Mouse (Mus musculus): Measurements from ENCODE around the gene Pole4.
"Not testable (repeated sequence)": the region's sequence is repeated elsewhere in the genome, so short reads cannot be mapped to it uniquely, and the experiment has no call there.

The Pole4 gene

GRCm38 (mm10) chr6:82714841-82715240 is 9.7 kb upstream of the Pole4 start:
- no peak for DNase-seq

DNA sequence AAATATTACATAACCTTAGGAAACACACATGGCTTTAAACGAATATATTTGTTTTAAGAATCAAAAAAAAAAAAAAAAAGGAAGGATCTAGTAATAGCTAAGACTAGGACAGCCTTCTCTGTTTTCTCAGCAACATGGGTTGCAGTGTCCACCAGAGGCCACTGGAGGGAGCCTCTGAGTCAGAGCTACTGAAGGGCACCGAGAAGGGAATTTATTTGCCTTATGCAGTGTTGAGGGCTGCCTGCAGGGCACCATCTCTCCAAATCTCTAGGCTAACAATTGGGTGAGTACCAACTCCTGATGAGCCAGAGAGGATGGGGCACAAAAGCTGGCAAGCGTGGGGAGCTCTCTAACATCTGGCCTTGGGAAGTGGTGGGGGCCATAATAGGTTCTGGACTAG is 9.1 kb upstream of the Pole4 start:
- DNase-seq = peak; percentile 39

DNA sequence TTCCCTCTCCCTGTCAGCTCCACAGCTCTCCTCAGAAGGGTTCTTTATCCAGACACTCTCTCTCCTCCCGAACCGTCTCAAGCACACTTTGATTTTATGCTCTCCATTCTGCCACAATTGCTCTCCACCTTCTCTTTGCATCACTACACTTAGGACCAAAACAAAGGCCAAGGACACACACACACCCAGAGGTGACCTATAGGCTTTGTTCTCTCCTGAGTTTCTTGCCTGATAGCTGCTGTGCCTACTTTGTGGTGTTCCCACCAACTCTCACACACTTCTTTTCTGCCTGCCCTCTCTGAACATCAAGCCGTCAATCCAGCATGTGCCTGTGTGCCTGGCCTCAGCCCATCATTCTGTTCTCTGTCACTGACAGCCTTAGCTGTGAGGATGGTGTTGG is 2.6 kb upstream of the Pole4 start:
- no peak for DNase-seq

DNA sequence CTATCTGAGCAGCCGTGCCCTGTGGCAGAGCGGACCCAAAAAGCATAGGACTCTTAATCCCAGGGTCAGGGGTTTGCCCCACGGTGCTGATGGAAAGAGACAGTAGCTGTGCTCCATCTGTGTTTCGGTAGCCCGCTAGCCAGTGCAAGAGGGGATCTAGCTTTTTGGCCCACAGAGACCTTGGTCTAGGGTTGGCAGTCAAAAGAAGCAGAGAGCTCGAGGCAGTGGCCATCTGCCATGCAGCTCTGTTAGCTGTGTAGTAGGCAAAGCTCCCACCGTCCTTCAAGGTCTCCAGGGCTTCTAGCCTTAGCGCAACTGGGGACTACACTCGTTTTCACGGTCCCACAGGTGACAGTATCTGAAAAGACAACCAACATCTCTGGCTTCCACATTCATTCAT is 2.1 kb upstream of the Pole4 start:
- no peak for DNase-seq

GRCm38 (mm10) chr6:82703710-82704109 is 1.5 kb downstream of the Pole4 start:
- DNase-seq = no peak

- peak; percentile 71 for DNase-seq
These were observed 2.6 kb downstream of the Pole4 start for GRCm38 (mm10) chr6:82702593-82703017.

GRCm38 (mm10) chr6:82701296-82701695 is 3.9 kb downstream of the Pole4 start:
- no peak for DNase-seq

DNA sequence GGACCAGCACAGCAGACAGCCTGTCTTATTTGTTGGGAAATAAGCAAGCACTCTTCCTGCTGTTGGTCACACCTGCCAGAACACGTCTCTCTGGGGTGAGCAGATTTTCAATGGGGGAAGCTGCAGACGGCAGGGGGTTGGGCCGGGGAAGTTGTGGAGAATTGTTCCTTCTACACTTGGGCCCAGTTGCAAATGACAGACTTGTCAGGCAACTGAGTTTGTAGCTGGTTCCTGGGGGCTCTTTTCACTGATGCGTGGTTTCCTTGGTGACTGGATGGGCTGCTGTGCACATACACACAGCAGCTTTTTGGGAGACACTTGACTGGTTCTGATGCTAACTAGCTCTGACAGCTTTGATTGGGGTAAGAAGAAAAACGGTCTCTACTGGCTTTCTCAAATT is 5.3 kb downstream of the Pole4 start:
- DNase-seq = no peak

DNA sequence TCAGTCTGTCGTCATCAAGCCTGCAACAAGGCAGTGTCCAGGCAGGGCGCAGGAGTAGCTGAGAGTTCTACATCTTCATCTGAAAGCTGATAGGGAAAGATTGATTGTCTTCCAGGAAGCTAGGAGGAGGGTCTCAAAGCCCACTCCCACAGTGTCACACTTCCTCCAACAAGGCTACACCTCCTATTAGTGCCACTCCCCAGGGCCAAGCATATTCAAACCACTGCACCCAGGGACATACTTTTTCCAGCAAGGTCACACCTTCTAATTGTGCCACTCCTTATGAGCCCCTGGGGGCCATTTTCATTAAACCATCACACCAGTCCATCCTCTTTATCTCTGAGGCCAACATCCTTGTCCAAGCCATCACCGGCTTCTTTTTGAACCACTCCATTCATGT is 8.4 kb downstream of the Pole4 start:
- DNase-seq = no peak

- DNase-seq = no peak
These were observed 10.5 kb downstream of the Pole4 start for GRCm38 (mm10) chr6:82694668-82695067.

DNA sequence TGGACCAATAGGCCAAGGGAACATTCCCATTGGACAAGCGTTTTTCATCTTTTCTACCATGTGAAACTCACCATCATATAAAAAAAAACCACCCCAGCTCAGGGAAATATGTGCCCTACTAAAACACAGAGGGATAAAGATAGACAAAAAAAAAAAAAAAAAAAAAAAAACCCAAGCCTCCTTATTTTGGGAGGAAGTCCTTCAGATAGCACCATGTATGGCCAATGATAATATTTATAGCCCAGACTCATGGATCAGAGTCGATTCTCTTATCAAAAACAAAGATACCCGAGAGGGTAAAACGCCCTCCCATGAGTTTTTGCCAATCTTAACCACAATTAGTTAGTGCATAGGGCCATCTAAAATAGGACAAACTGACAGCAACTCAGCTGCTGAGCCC is 15.7 kb downstream of the Pole4 start:
- DNase-seq = no peak

DNA sequence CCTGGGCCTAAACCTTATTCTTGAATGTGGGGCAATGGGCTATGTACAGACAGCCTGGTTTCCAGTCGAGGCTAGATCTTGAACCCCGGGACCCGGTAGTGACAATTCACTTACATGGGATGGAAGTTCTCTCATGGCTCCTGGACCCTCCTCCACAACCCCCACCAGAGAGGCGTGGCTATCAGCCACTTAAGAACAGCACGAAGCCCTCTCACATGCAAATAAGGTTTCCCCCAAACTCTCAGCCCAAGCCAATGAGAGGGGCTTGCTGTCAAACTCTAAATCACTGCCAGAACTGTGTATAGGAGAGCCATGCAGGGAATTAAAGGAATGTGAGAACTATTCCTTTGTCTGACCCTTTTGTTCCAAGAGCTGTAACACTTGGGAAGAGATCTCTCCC is 16.6 kb downstream of the Pole4 start:
- not testable (repeated sequence) for DNase-seq

DNA sequence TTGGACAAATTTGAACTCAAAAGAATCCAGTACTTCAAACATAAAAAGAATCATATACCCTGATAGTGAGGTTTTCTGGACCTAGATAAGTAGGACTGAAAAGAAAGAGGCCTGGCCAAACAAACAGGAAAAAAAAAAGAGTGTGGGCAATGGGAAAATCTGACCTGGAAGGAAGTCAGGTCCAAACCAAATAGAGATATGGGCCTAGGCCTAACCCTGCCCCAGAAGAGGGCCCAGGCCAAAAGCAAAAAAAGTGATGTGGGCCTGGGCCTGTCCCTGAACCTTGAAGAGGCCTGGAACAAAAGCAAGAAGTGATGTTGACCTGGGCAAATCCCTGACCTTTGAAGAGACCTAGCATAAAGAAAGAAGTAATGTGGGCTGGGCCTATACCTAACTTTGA is 21.0 kb downstream of the Pole4 start:
- DNase-seq = no peak

- DNase-seq = not testable (repeated sequence)
These were observed 25.9 kb downstream of the Pole4 start for GRCm38 (mm10) chr6:82679286-82679685.

GRCm38 (mm10) chr6:82677629-82678028 is 27.5 kb downstream of the Pole4 start:
- not testable (repeated sequence) for DNase-seq

DNA sequence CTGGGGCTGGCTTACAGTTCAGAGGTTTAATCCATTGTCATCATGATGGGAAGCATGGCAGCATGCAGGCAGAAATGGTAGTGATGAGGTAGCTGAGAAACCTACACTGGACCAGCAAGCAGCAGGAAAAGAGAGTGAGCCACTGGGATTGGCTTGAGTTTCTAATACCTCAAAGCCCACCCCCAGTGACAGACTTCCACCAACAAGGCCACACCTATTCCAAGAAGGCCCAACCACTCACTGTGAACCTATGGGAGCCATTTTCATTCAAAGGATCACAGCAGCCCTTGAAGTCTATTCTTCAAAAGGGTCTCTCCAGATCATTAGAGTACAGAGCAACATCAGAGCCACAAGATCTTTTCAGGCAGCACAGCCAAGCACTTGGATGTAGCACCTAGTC is 38.7 kb downstream of the Pole4 start:
- no peak for DNase-seq

- DNase-seq = peak; percentile 3
These were observed 52.0 kb downstream of the Pole4 start for GRCm38 (mm10) chr6:82653169-82653525.

GRCm38 (mm10) chr6:82652521-82653168 is 52.5 kb downstream of the Pole4 start:
- DNase-seq = peak; percentile 89

DNA sequence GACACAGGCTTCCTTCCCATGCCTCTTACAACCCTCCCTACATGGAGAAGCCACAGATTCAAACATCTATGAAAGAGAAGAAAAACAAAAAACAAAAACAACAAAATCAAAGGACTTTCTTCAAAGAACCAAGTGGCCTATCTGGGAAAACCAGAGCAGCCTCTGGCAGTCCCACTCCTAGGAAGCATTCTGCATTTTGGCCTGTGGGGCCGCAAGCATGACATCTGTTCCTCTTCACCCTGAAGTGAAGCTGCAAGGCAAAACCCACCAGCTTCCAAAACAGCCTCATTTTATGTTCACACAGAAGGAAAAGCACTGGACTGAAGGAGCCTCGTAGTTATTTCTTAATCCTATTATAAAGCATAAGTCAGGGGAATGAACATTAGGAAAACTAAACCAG is 56.1 kb downstream of the Pole4 start:
- DNase-seq = no peak

GRCm38 (mm10) chr6:82647940-82648655 is 57.1 kb downstream of the Pole4 start:
- DNase-seq = no peak

DNA sequence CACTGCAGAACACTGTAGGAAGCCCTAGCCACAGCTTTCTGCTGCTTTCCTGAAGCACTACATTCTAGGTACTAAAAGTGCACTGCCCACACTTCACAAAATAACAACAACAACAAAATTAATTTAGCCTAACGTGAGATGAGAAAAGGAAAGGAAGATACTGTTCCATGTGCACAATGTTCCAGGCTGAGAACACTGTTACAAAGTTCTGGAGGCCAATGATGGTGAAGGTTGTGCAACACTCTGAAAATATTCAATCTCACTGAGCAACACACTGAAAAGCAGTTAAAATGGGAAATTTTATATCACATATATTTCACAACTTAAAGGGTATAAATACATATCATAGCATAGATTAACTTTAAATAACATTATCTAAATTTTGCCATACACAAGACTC is 58.2 kb downstream of the Pole4 start:
- no peak for DNase-seq

DNA sequence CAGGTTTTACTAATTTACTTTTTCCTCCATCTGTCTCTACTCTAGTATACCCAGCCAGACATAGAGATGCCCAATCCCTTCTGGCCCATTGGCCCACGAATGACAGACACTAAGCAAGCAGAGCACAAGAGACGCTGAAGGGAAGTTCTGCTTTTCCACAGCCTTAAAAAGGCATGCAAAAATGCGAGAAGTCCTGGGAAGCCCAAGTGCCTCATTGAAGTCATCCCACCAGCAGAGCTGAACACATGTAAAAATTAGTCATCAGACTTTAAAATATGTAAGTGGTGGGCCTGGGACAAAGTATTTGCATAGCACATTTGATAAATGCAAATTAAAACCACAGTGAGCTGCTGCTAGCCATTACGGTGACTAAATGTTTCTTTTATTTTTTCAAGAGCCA is 65.1 kb downstream of the Pole4 start:
- no peak for DNase-seq

GRCm38 (mm10) chr6:82625331-82625730 is 79.8 kb downstream of the Pole4 start:
- not testable (repeated sequence) for DNase-seq

GRCm38 (mm10) chr6:82613201-82613600 is 92.0 kb downstream of the Pole4 start:
- no peak for DNase-seq

GRCm38 (mm10) chr6:82611049-82611448 is 94.1 kb downstream of the Pole4 start:
- no peak for DNase-seq

Measured in cerebellum, adult 11 months (tissue).